Mouse (Mus musculus) hindbrain, postnatal 0 days (tissue): Measurements from ENCODE around the gene Chrna9. TPM values are rescaled to one million over a fixed set of nuclear protein-coding genes. Genes with fewer than 3 reads are reported as not detected.

Experiments used
- ATAC-seq: fragments of 200-750 bp; cut with Nextera tagmentation; 2 replicates; pipeline ENCODE4 v1.8.0; 2017; ENCODE audit warnings: mild to moderate bottlenecking, moderate TSS enrichment, moderate library complexity
- DNase-seq: peaks from one replicate; pipeline ENCODE4 v3.0.0-alpha.2; 2015; ENCODE audit warnings: low spot score
- H3K27ac ChIP-seq: fragments of 300-500 bp; sonication (generic); 2 replicates; pipeline ENCODE4 v1.5.1; 2014; ENCODE audit warnings: mild to moderate bottlenecking
- H3K27me3 ChIP-seq: fragments of 300-500 bp; sonication (generic); 2 replicates; pipeline ENCODE4 v1.6.1; 2014; ENCODE audit warnings: low read length, mixed read lengths; ENCODE audit not compliant: insufficient read depth
- H3K36me3 ChIP-seq: fragments of 300-500 bp; sonication (generic); 2 replicates; pipeline ENCODE4 v1.6.1; 2014; ENCODE audit warnings: low read length, mixed read lengths; ENCODE audit not compliant: insufficient read depth
- H3K4me1 ChIP-seq: fragments of 300-500 bp; sonication (generic); 2 replicates; pipeline ENCODE4 v1.6.1; 2014; ENCODE audit warnings: antibody characterized with exemption, low read length, mixed read lengths; ENCODE audit not compliant: insufficient read depth
- H3K4me2 ChIP-seq: fragments of 300-500 bp; sonication (generic); 2 replicates; pipeline ENCODE4 v1.6.1; 2014; ENCODE audit warnings: low read depth, mild to moderate bottlenecking, low read length, moderate library complexity, mixed read lengths
- H3K4me3 ChIP-seq: fragments of 300-500 bp; sonication (generic); 2 replicates; pipeline ENCODE4 v1.5.1; 2014; ENCODE audit warnings: low read length
- H3K9ac ChIP-seq: fragments of 300-500 bp; sonication (generic); replicated peaks from 2 replicates; pipeline ENCODE4 v1.6.1; 2014; ENCODE audit warnings: mild to moderate bottlenecking, low read length, moderate library complexity, mixed read lengths
- H3K9me3 ChIP-seq: fragments of 300-500 bp; sonication (generic); 2 replicates; pipeline ENCODE4 v1.6.1; 2016; ENCODE audit warnings: low read length, mixed read lengths
- CTCF ChIP-seq: IDR thresholded peaks from 2 replicates; pipeline ENCODE4 v1.5.1; 2016; ENCODE audit warnings: antibody characterized with exemption, control low read depth, low read depth
- WGBS: fragments of 180-500 bp; shearing (Covaris S2); extraction: QIAGEN DNeasy Blood & Tissue Kit; methylation state at CpG from one replicate; pipeline ENCODE4 v1.1.7; 2014; 5-methylcytosine and 5-hydroxymethylcytosine counted together
- polyA plus RNA-seq: library from polyadenylated mRNA; unstranded; fragments of >200 nt; fragmentation: Nextera tagmentation; extraction: Ambion mirVana; gene quantifications from 2 replicates; pipeline ENCODE4 v1.2.1, GENCODE M21; 2015
- total RNA-seq: library from RNA; depleted of rRNA; stranded (reverse); fragments of >200 nt; gene quantifications from 2 replicates; pipeline ENCODE4 v1.2.3, GENCODE M21; 2014

The Chrna9 gene
- total and polyA plus RNA-seq, 2 experiments from 2014 or later, result not detected

DNA sequence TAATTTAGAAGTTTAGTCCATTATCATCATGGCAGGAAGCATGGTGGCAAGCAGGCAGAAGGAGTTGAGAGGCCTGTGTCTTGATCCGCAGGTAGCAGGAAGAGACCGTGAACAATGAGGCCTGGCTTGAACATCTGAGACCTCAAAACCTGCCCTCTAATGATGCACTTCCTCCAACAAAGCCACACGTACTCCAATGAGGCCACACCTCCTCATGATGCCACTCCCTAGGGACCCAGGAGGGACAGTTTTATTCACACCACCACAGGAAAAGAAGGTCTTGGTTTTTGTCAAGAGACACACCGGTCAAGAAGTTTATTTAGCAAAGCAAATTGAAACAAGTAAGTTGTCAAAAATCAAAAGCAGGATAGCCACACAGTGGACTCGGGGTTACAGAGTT, 17.8 kb upstream of the Chrna9 start:
- H3K9ac ChIP-seq, result no peak overlapping the region
- no peak overlapping the region for H3K4me3 ChIP-seq
- no peak overlapping the region for H3K27ac ChIP-seq
- H3K9me3 ChIP-seq, result no peaks in the 10 kb centered on the region
- no peak overlapping the region for H3K4me2 ChIP-seq
- no peak for DNase-seq
- TF ChIP-seq CTCF, result no peak
- no peaks in the 10 kb centered on the region for H3K36me3 ChIP-seq
- no peaks in the 10 kb centered on the region; the same call in 1 of the 2 replicates for H3K4me1 ChIP-seq
- H3K27me3 ChIP-seq, result no peaks in the 10 kb centered on the region
- WGBS, result 87% methylated on average over 5 of the region's 5 CpGs
- ATAC-seq, result no peak

DNA sequence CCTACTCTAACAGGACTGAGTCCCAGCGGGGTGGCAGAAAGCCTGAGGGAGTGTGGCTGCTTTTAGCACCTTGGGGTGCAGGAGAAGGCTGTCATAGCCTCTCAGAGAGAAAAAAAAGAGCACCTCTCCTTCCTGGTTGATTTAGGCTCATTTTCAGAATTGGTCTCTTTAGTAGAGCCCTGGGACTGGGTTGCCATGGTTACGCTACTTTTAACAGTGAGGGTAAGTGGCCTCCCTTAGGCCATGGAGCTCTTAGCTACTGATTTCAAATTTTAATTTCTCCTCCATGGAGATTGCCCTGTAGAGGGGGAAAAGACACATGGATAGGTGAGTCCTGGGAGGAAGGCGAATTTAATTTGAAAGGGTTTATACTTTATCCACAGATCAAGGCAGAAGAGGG, 16.1 kb upstream of the Chrna9 start:
- no peaks in the 10 kb centered on the region for H3K9me3 ChIP-seq
- H3K4me3 ChIP-seq, result no peak overlapping the region
- peak; percentile 70 for DNase-seq
- H3K27ac ChIP-seq, result peak overlapping the region; percentile 42; the same call in 1 of the 2 replicates
- no peaks in the 10 kb centered on the region; the same call in 1 of the 2 replicates for H3K4me1 ChIP-seq
- no peaks in the 10 kb centered on the region for H3K36me3 ChIP-seq
- 76% methylated on average over 3 of the region's 3 CpGs for WGBS
- no peaks in the 10 kb centered on the region for H3K27me3 ChIP-seq
- TF ChIP-seq CTCF, result no peak
- no peak overlapping the region for H3K9ac ChIP-seq
- ATAC-seq, result peak; percentile 71
- no peak overlapping the region for H3K4me2 ChIP-seq

DNA sequence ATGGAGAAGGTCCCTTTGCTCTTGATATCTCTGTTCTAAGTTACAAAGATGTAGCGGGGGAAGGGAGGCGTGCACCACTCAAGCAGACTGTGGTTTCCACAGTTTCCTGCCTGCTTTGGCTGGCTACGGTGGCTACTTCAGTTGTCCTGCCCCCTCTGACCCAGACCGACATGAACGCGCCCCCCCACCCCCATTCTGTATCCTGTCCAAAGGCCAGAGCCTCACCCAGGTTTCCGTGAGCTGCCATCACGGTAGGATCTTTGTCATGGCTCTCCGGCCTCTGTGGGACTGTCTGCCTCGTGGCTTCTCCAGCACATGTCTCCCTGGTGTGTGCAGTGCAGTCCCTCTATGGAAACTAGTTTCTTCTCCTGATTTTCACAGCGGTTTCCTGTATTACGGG, 15.4 kb upstream of the Chrna9 start:
- ATAC-seq (no peak), DNase-seq (no peak)
- no peak for TF ChIP-seq CTCF
- no peaks in the 10 kb centered on the region for H3K9me3 ChIP-seq
- H3K4me1 ChIP-seq, result no peaks in the 10 kb centered on the region; the same call in 1 of the 2 replicates
- WGBS, result 78% methylated on average over 12 of the region's 12 CpGs
- no peak overlapping the region for H3K9ac ChIP-seq
- H3K4me3 ChIP-seq, result no peak overlapping the region
- H3K4me2 ChIP-seq, result no peak overlapping the region
- H3K36me3 ChIP-seq, result no peaks in the 10 kb centered on the region
- H3K27ac ChIP-seq, result no peak overlapping the region
- H3K27me3 ChIP-seq, result no peaks in the 10 kb centered on the region

DNA sequence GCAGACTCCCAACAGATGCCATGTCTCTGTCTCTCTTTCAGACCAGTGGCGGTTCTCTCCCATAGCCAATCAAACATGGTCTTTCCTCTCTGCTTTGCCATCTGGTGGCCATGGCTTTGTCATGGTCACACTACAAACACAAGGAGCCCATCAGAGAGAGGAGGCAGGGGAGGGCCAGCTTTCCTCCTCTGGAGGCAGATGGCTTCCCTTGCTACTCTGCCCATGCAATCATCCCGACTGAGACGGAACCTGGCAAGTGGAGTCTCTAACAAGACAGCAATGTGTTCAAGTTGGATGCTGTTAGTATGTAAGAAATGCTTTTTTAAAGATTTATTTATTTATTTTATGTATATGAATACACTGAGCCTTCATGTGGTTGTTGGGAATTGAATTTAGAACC, 14.8 kb upstream of the Chrna9 start:
- no peak for DNase-seq
- WGBS, result 88% methylated on average over 3 of the region's 3 CpGs

DNA sequence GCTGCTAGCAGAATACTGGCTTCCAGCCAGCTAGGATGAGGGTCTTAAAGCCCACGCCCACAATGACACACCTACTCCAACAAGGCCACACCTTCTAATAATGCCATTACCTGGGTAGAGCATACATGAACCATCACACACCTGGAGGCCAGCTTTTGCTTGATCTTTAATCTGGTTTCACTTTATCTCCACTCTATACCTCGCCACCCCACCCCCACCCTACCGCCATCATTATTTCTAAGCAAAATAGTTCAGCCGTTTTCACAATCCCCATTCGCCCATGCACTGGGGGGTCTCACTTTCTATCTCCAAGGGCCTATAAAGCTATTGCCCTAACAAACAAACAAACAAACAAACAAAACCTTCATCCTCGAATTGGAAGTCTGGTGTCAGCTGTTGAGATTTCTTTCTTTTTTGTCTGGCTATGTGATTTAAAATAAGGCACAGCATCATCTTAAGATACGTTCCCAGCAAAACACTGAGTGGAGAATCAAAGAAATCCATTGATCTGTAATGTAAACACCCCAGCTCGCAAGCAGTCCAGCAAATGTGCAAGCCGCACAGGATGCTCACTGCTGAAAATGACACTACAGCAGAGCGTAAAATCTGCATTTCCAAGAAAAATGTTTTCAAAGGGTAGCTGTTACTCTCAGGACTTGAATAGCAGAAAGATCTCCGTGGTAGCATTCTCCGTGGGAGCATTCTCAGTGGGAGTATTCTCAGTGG, 13.9 kb upstream of the Chrna9 start:
- ATAC-seq, result no peak
- no peaks in the 10 kb centered on the region; the same call in 1 of the 2 replicates for H3K4me1 ChIP-seq
- no peak for DNase-seq
- H3K9me3 ChIP-seq, result no peaks in the 10 kb centered on the region
- H3K9ac ChIP-seq, result no peak overlapping the region
- H3K4me2 ChIP-seq, result no peak overlapping the region
- H3K36me3 ChIP-seq, result no peaks in the 10 kb centered on the region
- H3K27me3 ChIP-seq, result no peaks in the 10 kb centered on the region
- H3K4me3 ChIP-seq, result no peak overlapping the region
- WGBS, result 67% methylated on average over 12 of the region's 12 CpGs
- no peak for TF ChIP-seq CTCF
- no peak overlapping the region for H3K27ac ChIP-seq

More for the DNA sequence above, 14.8 kb upstream of the Chrna9 start:
- H3K4me3 ChIP-seq, result no peak overlapping the region
- no peaks in the 10 kb centered on the region for H3K27me3 ChIP-seq
- no peaks in the 10 kb centered on the region for H3K9me3 ChIP-seq
- H3K9ac ChIP-seq, result no peak overlapping the region
- H3K36me3 ChIP-seq, result no peaks in the 10 kb centered on the region
- TF ChIP-seq CTCF, result no peak
- H3K27ac ChIP-seq, result no peak overlapping the region
- no peaks in the 10 kb centered on the region; the same call in 1 of the 2 replicates for H3K4me1 ChIP-seq
- no peak overlapping the region for H3K4me2 ChIP-seq
- no peak; the same call in 1 of the 2 replicates for ATAC-seq

DNA sequence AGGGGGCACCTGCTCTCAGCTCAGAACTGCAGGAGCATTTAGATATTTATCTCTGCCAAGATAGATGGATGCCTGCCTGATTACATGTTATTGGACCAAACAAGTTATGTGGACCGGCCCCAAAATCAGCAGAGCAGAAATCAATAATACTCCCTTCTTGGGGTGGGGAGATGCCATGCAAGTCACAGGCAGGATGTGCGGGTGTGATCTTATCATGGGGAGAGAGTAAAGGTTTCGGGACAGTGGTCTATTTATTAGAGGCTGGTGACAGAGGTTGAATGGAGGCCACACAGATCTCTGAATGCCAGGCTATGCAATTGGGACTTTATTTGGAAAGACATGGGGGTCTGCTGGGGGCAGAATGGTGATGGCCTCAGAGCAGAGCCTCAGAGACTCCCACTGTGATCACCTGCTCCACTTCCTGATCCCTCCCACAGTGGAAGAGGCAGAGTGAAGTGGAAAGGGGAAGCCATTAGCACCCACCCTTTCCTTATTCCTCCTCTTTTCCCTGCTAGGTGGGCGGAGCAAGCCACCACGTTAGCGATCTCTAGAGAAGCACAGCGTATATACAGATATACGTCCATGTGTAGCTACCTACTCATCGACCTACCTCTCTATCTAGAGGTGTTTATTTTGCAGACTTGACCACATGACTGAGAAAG, 13.1 kb upstream of the Chrna9 start:
- no peak for DNase-seq
- Histone ChIP-seq H3K4me1 (no peaks in the 10 kb centered on the region; the same call in 1 of the 2 replicates), H3K4me3 (no peak overlapping the region), H3K4me2 (no peak overlapping the region), H3K9ac (no peak overlapping the region), H3K27me3 (no peaks in the 10 kb centered on the region), H3K27ac (no peak overlapping the region), H3K9me3 (no peaks in the 10 kb centered on the region), H3K36me3 (no peaks in the 10 kb centered on the region)
- ATAC-seq, result no peak
- TF ChIP-seq CTCF, result no peak
- 78% methylated on average over 9 of the region's 9 CpGs for WGBS

DNA sequence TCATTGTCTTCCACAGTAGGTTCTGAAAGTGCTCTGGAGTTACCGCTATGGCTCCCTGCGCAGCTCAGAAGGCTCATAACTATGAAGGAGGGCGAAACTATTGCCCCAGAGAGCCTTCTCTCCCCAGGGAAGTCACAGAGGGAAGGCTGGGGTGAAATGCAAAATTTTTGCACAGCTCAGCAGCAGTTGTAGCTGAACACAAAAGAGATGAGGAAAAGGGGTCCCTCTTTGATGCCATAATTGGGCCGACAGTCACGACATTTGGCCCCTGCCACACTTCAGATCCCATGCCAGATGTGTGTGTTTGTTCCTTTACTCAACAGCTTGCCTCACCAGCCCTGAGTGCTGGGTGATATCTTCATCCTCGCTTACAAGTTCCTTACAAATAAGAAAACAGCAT, 8.1 kb upstream of the Chrna9 start:
- H3K27me3 ChIP-seq, result no peaks in the 10 kb centered on the region
- DNase-seq (no peak), ATAC-seq (no peak)
- H3K27ac ChIP-seq, result no peak overlapping the region
- no peak overlapping the region for H3K4me3 ChIP-seq
- no peak overlapping the region for H3K4me2 ChIP-seq
- H3K9me3 ChIP-seq, result no peaks in the 10 kb centered on the region
- TF ChIP-seq CTCF, result no peak
- H3K36me3 ChIP-seq, result no peaks in the 10 kb centered on the region
- no peaks in the 10 kb centered on the region for H3K4me1 ChIP-seq
- no peak overlapping the region for H3K9ac ChIP-seq
- 81% methylated on average over 6 of the region's 6 CpGs for WGBS
